Mouse (Mus musculus) liver, embryonic 14.5 days (tissue): ENCODE results near the gene Ccdc27.

Experiments used
- CTCF ChIP-seq: IDR thresholded peaks from 2 replicates; pipeline ENCODE4 v1.5.1; 2016; ENCODE audit warnings: antibody characterized with exemption, low read depth, control low read depth
- EP300 ChIP-seq: IDR thresholded peaks from 2 replicates; pipeline ENCODE4 v1.6.1; 2016; ENCODE audit warnings: antibody characterized with exemption, low read depth

- no peak for TF ChIP-seq EP300
- no peak for TF ChIP-seq CTCF
These were observed 20.1 kb downstream of the Ccdc27 start for GRCm38 (mm10) chr4:154022407-154022806.
